Mouse (Mus musculus) spleen, postnatal 10 days (tissue): ENCODE measurements around the gene Ppp1r13b.

ENCODE experiments used
- DNase-seq, 2 experiments: peaks; one replicate each; pipeline ENCODE4 v3.0.0; 2021 to 2022; ENCODE audit warnings: low spot score in 2 of 2

Gene Ppp1r13b

DNA sequence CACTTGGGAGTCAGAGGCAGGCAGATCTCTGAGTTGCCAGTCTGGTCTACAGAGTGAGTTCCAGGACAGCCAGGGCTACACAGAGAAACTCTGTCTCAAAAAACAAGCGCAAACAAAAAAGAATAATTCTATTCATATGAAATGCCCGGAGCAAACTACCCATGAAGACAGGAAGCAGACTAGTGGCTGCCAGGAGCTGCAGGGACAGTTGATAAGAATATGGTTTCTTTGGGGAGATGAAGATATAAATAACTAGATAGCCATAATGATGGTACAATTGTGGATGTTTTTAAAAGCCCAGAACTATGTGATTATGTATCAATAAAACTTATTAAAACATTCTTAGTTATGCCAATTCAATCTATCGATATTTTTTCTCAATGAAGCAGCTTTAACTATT is 25.9 kb downstream of the Ppp1r13b start:
- no peak for DNase-seq

DNA sequence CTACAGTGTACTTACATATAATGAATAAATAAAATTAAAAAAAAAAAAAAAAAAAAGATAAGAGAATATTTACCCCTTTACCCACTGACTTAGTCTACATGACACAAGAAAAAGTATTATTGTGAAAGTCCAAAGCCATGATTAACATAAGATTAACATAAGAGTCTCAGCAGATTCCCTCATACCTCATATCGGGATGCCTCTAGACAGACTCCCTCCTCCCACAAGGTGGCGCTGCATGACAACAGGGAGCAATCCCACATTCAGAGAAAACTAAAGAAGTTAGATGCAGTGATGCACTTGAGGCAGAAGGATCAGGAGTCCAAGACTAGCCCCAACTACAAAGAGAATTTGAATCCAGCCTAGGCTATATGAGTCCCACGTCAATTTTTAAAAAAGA is 29.7 kb downstream of the Ppp1r13b start:
- peak; percentile 76 to 92 for DNase-seq

DNA sequence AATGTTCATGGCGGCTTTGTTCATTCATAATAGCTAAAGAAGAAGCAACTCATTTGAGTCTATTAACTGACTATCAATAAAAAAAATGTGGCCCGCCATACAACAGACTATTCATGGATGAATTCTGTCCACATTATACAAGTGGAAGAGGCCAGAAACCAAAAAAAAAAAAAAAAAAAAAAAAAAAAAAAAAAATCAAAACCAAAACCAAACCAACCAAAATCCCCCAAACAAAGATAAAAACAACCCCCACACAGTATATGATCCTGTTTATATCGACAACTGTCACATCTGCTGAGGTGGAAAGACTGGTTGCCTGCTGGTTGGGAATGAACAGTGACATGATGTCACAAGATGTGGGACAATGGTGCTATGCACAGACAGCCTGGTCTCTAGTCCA is 32.4 kb downstream of the Ppp1r13b start:
- no peak for DNase-seq

GRCm38 (mm10) chr12:111874601-111875140 is 33.2 kb downstream of the Ppp1r13b start:
- no peak for DNase-seq

DNA sequence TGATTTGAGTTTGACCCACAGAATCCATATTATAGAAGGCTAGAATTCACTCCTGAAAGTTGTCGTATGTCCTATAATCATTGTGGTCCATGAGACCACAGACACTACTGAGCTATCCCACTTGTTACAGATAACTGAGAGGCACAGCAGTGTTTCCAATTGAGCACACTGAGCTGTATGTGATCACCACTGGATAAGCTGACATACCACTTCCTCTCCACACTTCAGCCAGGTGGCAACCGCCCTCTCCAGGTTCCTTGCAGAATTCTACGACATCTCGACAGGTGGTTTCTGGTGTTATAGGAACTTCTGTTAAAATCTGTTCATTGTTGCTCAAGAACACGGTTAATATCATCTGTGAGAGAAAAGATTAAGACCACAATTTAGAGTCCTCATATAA is 35.8 kb downstream of the Ppp1r13b start:
- no peak for DNase-seq

- no peak for DNase-seq
These were observed 37.1 kb downstream of the Ppp1r13b start for GRCm38 (mm10) chr12:111870811-111871210.

DNA sequence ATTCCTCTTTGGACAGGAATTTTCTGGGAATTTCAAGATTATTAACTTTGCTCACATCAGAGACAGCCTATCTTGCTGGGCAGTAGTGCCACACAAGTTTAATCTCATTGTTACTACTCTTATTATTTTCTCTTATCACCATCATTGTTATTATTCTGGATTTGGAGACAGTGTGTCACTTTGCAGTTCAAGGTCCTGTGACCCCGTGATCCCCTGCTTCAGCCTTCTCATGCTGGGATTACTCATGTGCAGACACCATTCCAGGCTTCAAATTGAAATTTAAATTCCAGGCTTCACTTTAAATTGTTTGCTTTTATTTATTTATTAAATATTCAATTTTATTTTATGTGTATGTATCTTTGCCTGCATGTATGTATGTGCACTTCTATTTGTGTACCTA is 38.1 kb downstream of the Ppp1r13b start:
- DNase-seq, result no peak

GRCm38 (mm10) chr12:111864206-111864824 is 43.6 kb downstream of the Ppp1r13b start:
- no peak for DNase-seq

DNA sequence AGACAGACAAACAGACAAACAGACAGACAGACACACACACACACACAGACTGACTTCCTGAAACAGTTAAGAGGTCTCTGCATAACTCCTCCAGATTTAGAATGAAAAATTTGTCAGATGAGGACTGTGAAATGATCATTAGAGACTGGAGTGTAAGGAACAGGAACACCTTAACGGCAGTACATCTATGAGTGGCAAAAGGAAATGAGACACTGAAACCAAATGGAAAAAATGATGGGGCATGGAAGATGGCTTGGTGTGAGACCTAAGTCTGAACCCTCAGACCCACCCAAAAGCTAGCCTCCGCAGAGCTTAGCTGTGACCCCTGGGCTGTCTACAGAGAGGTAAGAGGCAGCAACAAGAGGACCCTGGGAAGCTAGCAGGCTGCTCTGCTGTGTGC is 52.5 kb downstream of the Ppp1r13b start:
- DNase-seq, result no peak

- no peak for DNase-seq
These were observed 54.4 kb downstream of the Ppp1r13b start for GRCm38 (mm10) chr12:111853546-111853945.

DNA sequence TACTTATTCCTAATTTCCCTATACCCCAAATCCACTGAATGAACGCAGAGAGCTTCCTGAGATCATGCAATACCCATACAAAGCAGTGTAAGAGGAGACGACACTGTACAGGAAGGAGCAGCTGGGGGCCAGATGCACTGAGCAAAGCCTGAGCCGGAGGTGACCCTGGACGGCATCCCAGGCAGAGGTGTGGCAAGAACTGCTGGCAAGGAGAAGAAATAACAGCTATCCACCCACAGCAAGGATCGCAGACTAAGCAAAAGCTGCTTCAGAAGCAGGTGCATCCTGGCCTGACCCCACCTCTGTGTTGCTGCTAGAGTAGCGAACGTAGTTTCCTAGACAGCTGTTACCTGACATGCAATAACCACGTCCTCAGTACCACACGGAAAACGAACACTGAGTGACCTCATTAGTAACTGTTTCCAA is 54.9 kb downstream of the Ppp1r13b start:
- no peak for DNase-seq

GRCm38 (mm10) chr12:111851745-111852144 is 56.2 kb downstream of the Ppp1r13b start:
- no peak for DNase-seq

DNA sequence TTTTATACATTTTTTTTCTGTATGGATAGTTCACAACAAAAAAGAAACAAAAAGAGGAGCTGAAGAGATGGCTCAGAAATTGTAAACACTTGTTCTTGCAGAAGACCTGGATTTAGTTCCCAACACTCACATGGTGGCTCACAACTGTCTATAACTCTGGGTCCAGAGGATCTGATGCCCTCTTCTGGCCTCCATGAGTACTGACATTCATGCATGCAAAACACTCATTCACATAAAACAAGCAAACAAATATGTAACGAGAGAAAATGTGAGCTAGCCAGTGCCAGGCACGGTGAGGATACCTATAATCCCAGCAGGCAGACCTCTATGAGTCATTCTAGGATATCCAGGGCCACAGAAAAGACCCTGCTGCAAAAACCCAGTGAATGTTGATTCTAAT is 56.7 kb downstream of the Ppp1r13b start:
- no peak for DNase-seq

DNA sequence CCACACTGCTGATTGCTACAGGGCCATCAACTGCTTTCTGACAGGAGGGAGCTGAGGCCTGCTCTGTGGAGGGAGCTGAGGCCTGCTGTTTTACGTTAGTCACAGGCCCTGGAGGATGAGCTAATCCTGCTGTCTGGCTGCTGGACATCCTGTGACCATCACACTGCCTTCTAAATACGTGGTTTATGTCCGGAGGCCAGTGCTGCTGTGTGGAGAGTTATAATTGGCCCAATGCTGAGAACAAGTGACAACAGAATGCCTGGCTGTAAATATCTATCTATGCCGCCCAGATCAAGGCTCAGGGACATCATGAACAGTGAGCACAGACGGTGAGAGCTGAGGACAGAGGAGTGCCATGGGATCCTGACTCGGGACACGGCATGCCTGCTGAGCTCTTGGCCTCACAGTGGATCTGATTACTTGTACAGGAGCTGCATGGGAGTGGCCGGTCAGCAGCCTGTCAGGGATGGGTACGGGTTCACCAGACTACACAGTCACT is 59.6 kb downstream of the Ppp1r13b start:
- DNase-seq, result no peak

GRCm38 (mm10) chr12:111846815-111847214 is 61.1 kb downstream of the Ppp1r13b start:
- DNase-seq, result no peak

- DNase-seq, result no peak
These were observed 62.0 kb downstream of the Ppp1r13b start for GRCm38 (mm10) chr12:111845953-111846352.

- DNase-seq, result no peak
These were observed 64.4 kb downstream of the Ppp1r13b start for GRCm38 (mm10) chr12:111843470-111843869.

DNA sequence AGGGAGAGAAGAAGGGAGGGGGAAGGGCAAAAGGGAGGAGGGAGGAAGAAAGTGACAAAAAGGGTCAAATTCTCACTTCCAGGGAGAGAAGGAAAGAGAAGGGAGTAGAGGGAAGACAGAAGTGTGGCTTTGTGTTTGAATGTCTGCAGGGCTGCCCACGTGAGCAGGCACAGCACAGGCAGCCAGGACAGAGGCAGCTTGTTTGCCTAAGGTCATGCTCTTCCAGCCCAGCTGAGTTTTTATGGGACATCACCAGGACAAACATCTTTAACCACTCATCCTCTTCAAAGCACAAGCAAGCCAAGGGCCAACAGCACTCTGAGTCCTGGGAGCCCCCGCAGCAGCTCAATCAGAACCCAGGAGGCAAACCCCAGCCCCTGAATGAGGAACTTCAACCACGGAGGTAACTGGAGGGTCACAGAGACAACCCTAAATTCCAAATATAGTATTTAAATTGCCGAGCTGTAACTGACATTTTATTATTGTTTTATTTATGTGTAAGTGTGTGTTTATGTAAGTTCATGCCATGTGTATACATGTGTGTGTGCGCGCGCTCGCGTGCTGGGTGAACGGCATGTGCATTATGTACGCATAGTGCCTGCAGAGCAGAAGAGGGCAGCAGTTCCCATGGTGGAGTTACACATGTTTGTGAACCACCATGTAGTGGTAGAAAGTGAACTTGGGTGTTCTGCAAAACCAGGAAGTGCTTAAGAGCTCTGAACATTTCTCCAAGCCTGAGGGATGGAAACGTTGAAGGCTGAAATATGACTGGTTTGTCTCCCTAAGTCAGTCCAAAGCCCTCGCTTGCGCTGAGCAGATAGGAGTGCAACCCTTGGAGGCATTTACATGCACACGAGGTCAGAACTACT is 65.1 kb downstream of the Ppp1r13b start:
- DNase-seq, result no peak

DNA sequence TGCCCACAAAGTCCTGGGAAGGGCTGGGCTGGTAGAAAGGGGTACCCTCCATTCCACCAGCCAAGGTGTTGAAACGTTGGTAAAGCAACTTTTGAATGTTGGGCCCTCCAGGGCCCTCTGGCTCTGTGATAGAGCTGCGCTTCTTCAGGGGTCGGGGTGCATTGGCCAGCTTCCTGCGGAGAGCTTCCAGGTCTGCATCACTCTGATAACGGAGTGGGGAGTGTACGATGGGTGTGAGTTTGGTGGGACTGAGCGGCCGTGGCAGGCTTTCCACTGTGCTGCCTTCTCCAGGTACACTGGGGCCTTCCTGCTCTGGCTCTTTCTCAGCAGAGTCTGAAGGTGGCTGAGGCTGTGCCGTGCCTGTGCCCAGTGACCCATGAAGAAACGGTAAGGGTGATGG is 74.5 kb downstream of the Ppp1r13b start:
- DNase-seq, result peak in 1 of 2 experiments; percentile 56

GRCm38 (mm10) chr12:111832643-111833042 is 75.3 kb downstream of the Ppp1r13b start:
- no peak for DNase-seq

GRCm38 (mm10) chr12:111830375-111830774 is 77.5 kb downstream of the Ppp1r13b start:
- no peak for DNase-seq

DNA sequence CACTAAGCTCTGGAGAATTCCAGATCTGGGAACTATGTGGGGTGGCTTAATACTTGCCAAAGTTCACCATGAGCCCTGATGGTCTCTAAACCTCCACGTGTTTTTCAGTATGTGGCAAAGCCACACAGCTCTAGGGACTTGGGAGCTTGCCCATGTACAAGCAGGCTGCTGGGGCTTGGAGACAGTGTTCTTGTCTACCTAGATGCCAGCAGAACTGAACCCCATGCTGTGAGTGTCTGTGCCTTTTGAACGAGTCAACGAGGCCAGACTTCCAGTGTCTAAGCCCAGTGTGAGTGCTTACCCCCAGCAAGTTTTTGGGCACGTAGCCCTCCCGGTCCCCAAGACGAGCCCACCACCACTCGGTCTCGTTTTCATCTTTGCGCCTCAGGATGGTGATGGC is 78.0 kb downstream of the Ppp1r13b start:
- no peak for DNase-seq

DNA sequence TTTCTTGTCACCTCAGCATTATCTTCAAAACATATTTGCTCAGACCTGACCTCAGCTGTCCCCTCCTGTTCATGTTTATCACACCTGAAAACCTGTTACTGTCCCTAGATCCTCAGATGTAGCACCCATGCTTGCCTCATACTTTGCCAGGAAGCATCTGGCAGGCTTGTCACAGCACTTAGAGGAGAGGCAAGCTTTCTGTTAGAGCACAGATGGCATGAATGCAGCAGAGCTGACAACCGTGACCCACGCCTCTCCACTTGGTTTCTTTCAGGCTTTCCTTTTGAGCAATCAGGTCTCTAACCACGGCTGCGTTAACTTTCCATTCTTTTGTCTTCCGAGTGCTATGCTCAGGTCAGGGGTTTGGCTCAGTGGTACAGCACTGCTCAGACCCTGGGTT is 78.5 kb downstream of the Ppp1r13b start:
- no peak for DNase-seq
